Mouse (Mus musculus) myocyte (in vitro differentiated cells): ENCODE measurements at regions not wholly inside any gene's neighbourhood (a gene's known extent, or its start where the extent isn't known, plus 50 kb on each side); places are given as distances from the start of the nearest gene placed in this dataset.

ENCODE experiments used
- H3K27me3 ChIP-seq: one replicate; pipeline ENCODE4 v1.6.1; 2011; ENCODE audit not compliant: control insufficient read depth, insufficient read depth, insufficient read length
- H3K36me3 ChIP-seq: one replicate; pipeline ENCODE4 v1.6.1; 2011; ENCODE audit not compliant: control insufficient read depth, insufficient read depth
- H3K4me2 ChIP-seq: one replicate; pipeline ENCODE4 v1.6.1; 2011; ENCODE audit warnings: low read depth, control low read depth
- H3K4me3 ChIP-seq: one replicate; pipeline ENCODE4 v1.5.1; 2011; ENCODE audit warnings: mild to moderate bottlenecking, control low read depth, moderate library complexity
- H3K79me2 ChIP-seq: one replicate; pipeline ENCODE4 v1.6.1; 2011; ENCODE audit not compliant: control insufficient read depth, insufficient read depth
- H3ac ChIP-seq: one replicate; pipeline ENCODE4 v1.6.1; 2011; ENCODE audit not compliant: control insufficient read depth, insufficient read length
- CEBPB ChIP-seq: IDR thresholded peaks from 2 replicates; pipeline ENCODE4 v1.6.1; 2011; ENCODE audit warnings: mild to moderate bottlenecking, moderate library complexity; ENCODE audit not compliant: poor library complexity, insufficient read depth, severe bottlenecking
- E2F4 ChIP-seq: IDR thresholded peaks from one replicate; pipeline ENCODE4 v1.6.1; 2011; ENCODE audit warnings: mild to moderate bottlenecking, control low read depth, moderate library complexity; ENCODE audit not compliant: insufficient read depth
- MAX ChIP-seq: IDR thresholded peaks from one replicate; pipeline ENCODE4 v1.6.1; 2011; ENCODE audit warnings: low read depth, mild to moderate bottlenecking, control low read depth
- MYOD1 ChIP-seq, 3 experiments: IDR thresholded peaks; one replicate each; pipeline ENCODE4 v1.6.1; 2011; ENCODE audit warnings: control low read depth in 2 of 3, low read depth in 2 of 3, mild to moderate bottlenecking in 2 of 3, moderate library complexity in 1 of 3; ENCODE audit not compliant: insufficient read length in 2 of 3, control insufficient read depth in 1 of 3
- MYOG ChIP-seq, 3 experiments: IDR thresholded peaks; one replicate each; pipeline ENCODE4 v1.6.1; 2011; ENCODE audit warnings: control low read depth in 2 of 3, low read depth in 2 of 3, mild to moderate bottlenecking in 2 of 3; ENCODE audit not compliant: insufficient read length in 2 of 3, control insufficient read depth in 1 of 3, insufficient read depth in 1 of 3
- POLR2A ChIP-seq: IDR thresholded peaks from one replicate; pipeline ENCODE4 v1.6.1; 2011; ENCODE audit warnings: low read depth, mild to moderate bottlenecking, control low read depth, moderate library complexity; ENCODE audit not compliant: insufficient read length
- POLR2AphosphoS2 ChIP-seq: IDR thresholded peaks from one replicate; pipeline ENCODE4 v1.6.1; 2011; ENCODE audit warnings: low read depth, control low read depth; ENCODE audit not compliant: insufficient read length
- REST ChIP-seq: IDR thresholded peaks from one replicate; pipeline ENCODE4 v1.6.1; 2011; ENCODE audit warnings: mild to moderate bottlenecking, control low read depth, moderate library complexity; ENCODE audit not compliant: insufficient read depth, insufficient read length
- SRF ChIP-seq: IDR thresholded peaks from one replicate; pipeline ENCODE4 v1.6.1; 2011; ENCODE audit warnings: low read depth; ENCODE audit not compliant: control insufficient read depth, insufficient read length
- TCF12 ChIP-seq: IDR thresholded peaks from one replicate; pipeline ENCODE4 v1.6.1; 2011; ENCODE audit warnings: mild to moderate bottlenecking, control low read depth; ENCODE audit not compliant: poor library complexity, insufficient read depth, severe bottlenecking
- TCF3 ChIP-seq: IDR thresholded peaks from one replicate; pipeline ENCODE4 v1.6.1; 2011; ENCODE audit warnings: low read depth, control low read depth; ENCODE audit not compliant: insufficient read length
- USF1 ChIP-seq: IDR thresholded peaks from one replicate; pipeline ENCODE4 v1.6.1; 2011; ENCODE audit warnings: low read depth, mild to moderate bottlenecking, control low read depth, moderate library complexity

GRCm38 (mm10) chr2:8562948-8563347 lies 1053.6 kb upstream of the Celf2 start:
- Histone ChIP-seq H3ac (no peak overlapping the region), H3K27me3 (no peaks in the 10 kb centered on the region), H3K36me3 (no peaks in the 10 kb centered on the region), H3K79me2 (no peaks in the 10 kb centered on the region), H3K4me2 (no peak overlapping the region), H3K4me3 (no peak overlapping the region)
- TF ChIP-seq TCF12 (no peak), MYOG (IDR thresholded peaks at IDR 0.05; ENCODE audit: control insufficient read depth in 1 of 3, insufficient read depth in 1 of 3, insufficient read length in 2 of 3, low read depth in 2 of 3) (no peak), MAX (no peak), CEBPB (no peak), REST (no peak), POLR2A (no peak), MYOD1 (IDR thresholded peaks at IDR 0.05; ENCODE audit: control insufficient read depth in 1 of 3, insufficient read length in 2 of 3, low read depth in 2 of 3) (no peak), POLR2AphosphoS2 (no peak), E2F4 (no peak), USF1 (no peak)

- H3ac ChIP-seq, result no peak overlapping the region
- H3K27me3 ChIP-seq, result no peaks in the 10 kb centered on the region
- TF ChIP-seq TCF12 (no peak), POLR2AphosphoS2 (no peak), MAX (no peak), MYOD1 (IDR thresholded peaks at IDR 0.05; ENCODE audit: control insufficient read depth in 1 of 3, insufficient read length in 2 of 3, low read depth in 2 of 3) (no peak), USF1 (no peak), POLR2A (no peak), E2F4 (no peak), CEBPB (no peak), REST (no peak), TCF3 (no peak), SRF (no peak), MYOG (IDR thresholded peaks at IDR 0.05; ENCODE audit: control insufficient read depth in 1 of 3, insufficient read depth in 1 of 3, insufficient read length in 2 of 3, low read depth in 2 of 3) (no peak)
- H3K4me3 ChIP-seq, result no peak overlapping the region
- no peak overlapping the region for H3K4me2 ChIP-seq
- no peaks in the 10 kb centered on the region for H3K36me3 ChIP-seq
- no peaks in the 10 kb centered on the region for H3K79me2 ChIP-seq
Observed at GRCm38 (mm10) chr2:8546116-8546515, 1036.8 kb upstream of the Celf2 start.

GRCm38 (mm10) chr2:8536842-8537241 lies 1027.5 kb upstream of the Celf2 start:
- Histone ChIP-seq H3ac (no peak overlapping the region), H3K79me2 (no peaks in the 10 kb centered on the region), H3K4me3 (no peak overlapping the region), H3K36me3 (no peaks in the 10 kb centered on the region), H3K27me3 (no peaks in the 10 kb centered on the region), H3K4me2 (no peak overlapping the region)
- TF ChIP-seq SRF (no peak), POLR2AphosphoS2 (no peak), MYOG (IDR thresholded peaks at IDR 0.05; ENCODE audit: control insufficient read depth in 1 of 3, insufficient read depth in 1 of 3, insufficient read length in 2 of 3, low read depth in 2 of 3) (no peak), MAX (no peak), USF1 (no peak), TCF12 (no peak), REST (no peak), CEBPB (no peak), E2F4 (no peak), MYOD1 (IDR thresholded peaks at IDR 0.05; ENCODE audit: control insufficient read depth in 1 of 3, insufficient read length in 2 of 3, low read depth in 2 of 3) (no peak), POLR2A (no peak), TCF3 (no peak)

GRCm38 (mm10) chr2:8498466-8498865 lies 989.1 kb upstream of the Celf2 start:
- TF ChIP-seq E2F4 (no peak), POLR2A (no peak)
- H3ac ChIP-seq, result no peak overlapping the region
- H3K4me2 ChIP-seq, result no peak overlapping the region
- no peaks in the 10 kb centered on the region for H3K79me2 ChIP-seq
- no peaks in the 10 kb centered on the region for H3K27me3 ChIP-seq
- no peak overlapping the region for H3K4me3 ChIP-seq
- no peaks in the 10 kb centered on the region for H3K36me3 ChIP-seq

- Histone ChIP-seq H3K36me3 (no peaks in the 10 kb centered on the region), H3ac (no peak overlapping the region), H3K4me2 (no peak overlapping the region), H3K79me2 (no peaks in the 10 kb centered on the region), H3K27me3 (no peaks in the 10 kb centered on the region), H3K4me3 (no peak overlapping the region)
- TF ChIP-seq CEBPB (no peak), POLR2A (no peak), MYOD1 (IDR thresholded peaks at IDR 0.05; ENCODE audit: control insufficient read depth in 1 of 3, insufficient read length in 2 of 3, low read depth in 2 of 3) (no peak), TCF3 (no peak), POLR2AphosphoS2 (no peak), E2F4 (no peak), MYOG (IDR thresholded peaks at IDR 0.05; ENCODE audit: control insufficient read depth in 1 of 3, insufficient read depth in 1 of 3, insufficient read length in 2 of 3, low read depth in 2 of 3) (no peak), TCF12 (no peak)
Observed at GRCm38 (mm10) chr2:8477827-8478528, 968.6 kb upstream of the Celf2 start.
